Mouse (Mus musculus): ENCODE measurements around the gene D630036H23Rik. TPM values are rescaled to one million over a fixed set of nuclear protein-coding genes. Genes with fewer than 3 reads are reported as not detected.

The D630036H23Rik gene
- total RNA-seq, 2 experiments from 2014 or later, result 0.95 to 1.6 TPM

Other genes with a start within 250 kb of the D630036H23Rik start
- 10 to 100 TPM; 16.9 to 20.5 TPM for gene Ankmy2, start 225.1 kb downstream of the D630036H23Rik start, total RNA-seq (2021)
- 100 to 1,000 TPM; 146 to 148 TPM for gene Bzw2, start 224.1 kb downstream of the D630036H23Rik start, total RNA-seq (2021)
- not detected for gene Lrrc72, start 128.8 kb downstream of the D630036H23Rik start, total RNA-seq (2021)
- gene Sostdc1, start 68.0 kb downstream of the D630036H23Rik start, total RNA-seq (2021), result under 1 TPM; 0.24 to 0.45 TPM
- 1 to 10 TPM; 6.7 to 7.0 TPM for gene Ispd, start 731 bp downstream of the D630036H23Rik start, total RNA-seq (2021)

All from heart, postnatal 14 days (tissue).